Mouse (Mus musculus): ENCODE measurements around the gene Tkfc.

The Tkfc gene

GRCm38 (mm10) chr19:10605293-10605900 lies at the start of gene Tkfc, which contains the start of gene Ddb1:
TSS of gene Tkfc (minus strand) at chr19:10605654.
TSS of gene Ddb1 (plus strand) at chr19:10605327.
- DNase-seq (ENCODE audit: low read depth) = peak; percentile 99

GRCm38 (mm10) chr19:10648156-10648555 lies 42.7 kb upstream of the Tkfc start:
- DNase-seq (ENCODE audit: low read depth) = peak; percentile 18

GRCm38 (mm10) chr19:10645616-10646015 lies 40.2 kb upstream of the Tkfc start:
- DNase-seq (ENCODE audit: low read depth) = no peak

GRCm38 (mm10) chr19:10640589-10641378 lies 35.3 kb upstream of the Tkfc start:
- DNase-seq (ENCODE audit: low read depth) = no peak

- no peak for DNase-seq (ENCODE audit: low read depth)
Observed at GRCm38 (mm10) chr19:10640080-10640479, 34.6 kb upstream of the Tkfc start.

GRCm38 (mm10) chr19:10637840-10638239 lies 32.4 kb upstream of the Tkfc start:
- no peak for DNase-seq (ENCODE audit: low read depth)

- DNase-seq (ENCODE audit: low read depth) = peak; percentile 21
Observed at GRCm38 (mm10) chr19:10634872-10635318, 29.4 kb upstream of the Tkfc start.

GRCm38 (mm10) chr19:10634106-10634871 lies 28.8 kb upstream of the Tkfc start, which contains the start of gene Vwce:
TSS of gene Vwce (plus strand) at chr19:10634213.
- peak; percentile 22 for DNase-seq (ENCODE audit: low read depth)

- DNase-seq (ENCODE audit: low read depth) = no peak
Observed at GRCm38 (mm10) chr19:10608573-10609240, 3.3 kb upstream of the Tkfc start.

GRCm38 (mm10) chr19:10605901-10606622 lies 608 bp upstream of the Tkfc start:
- DNase-seq (ENCODE audit: low read depth) = peak; percentile 55

GRCm38 (mm10) chr19:10604534-10604933 lies 920 bp downstream of the Tkfc start:
- no peak for DNase-seq (ENCODE audit: low read depth)

- DNase-seq (ENCODE audit: low read depth) = peak; percentile 41
Observed at GRCm38 (mm10) chr19:10603660-10604523, 1.6 kb downstream of the Tkfc start.

- peak; percentile 96 for DNase-seq (ENCODE audit: low read depth)
Observed at GRCm38 (mm10) chr19:10602787-10603186, 2.7 kb downstream of the Tkfc start.

- no peak for DNase-seq (ENCODE audit: low read depth)
Observed at GRCm38 (mm10) chr19:10602247-10602769, 3.1 kb downstream of the Tkfc start.

- DNase-seq (ENCODE audit: low read depth) = no peak
Observed at GRCm38 (mm10) chr19:10599648-10600047, 5.8 kb downstream of the Tkfc start.

GRCm38 (mm10) chr19:10598188-10598587 lies 7.3 kb downstream of the Tkfc start:
- peak; percentile 59 for DNase-seq (ENCODE audit: low read depth)

GRCm38 (mm10) chr19:10591659-10592377 lies 13.6 kb downstream of the Tkfc start:
- DNase-seq (ENCODE audit: low read depth) = no peak

GRCm38 (mm10) chr19:10590301-10590700 lies 15.2 kb downstream of the Tkfc start:
- DNase-seq (ENCODE audit: low read depth) = no peak

- DNase-seq (ENCODE audit: low read depth) = no peak
Observed at GRCm38 (mm10) chr19:10589127-10589857, 16.2 kb downstream of the Tkfc start.
